Mouse (Mus musculus) liver, embryonic 18 days (tissue): ENCODE data around the gene Tbc1d7. TPM values are rescaled to one million over a fixed set of nuclear protein-coding genes. Genes with fewer than 3 reads are reported as not detected.

Experiments
- polyA plus RNA-seq: library from polyadenylated mRNA; depleted of rRNA; stranded (reverse); fragments of >200 nt; gene quantifications from 2 replicates; pipeline ENCODE4 v1.2.3, GENCODE M21; 2012; rRNA removed

Tbc1d7 gene
- 4.0 and 4.3 TPM in 2 replicates for polyA plus RNA-seq

DNA sequence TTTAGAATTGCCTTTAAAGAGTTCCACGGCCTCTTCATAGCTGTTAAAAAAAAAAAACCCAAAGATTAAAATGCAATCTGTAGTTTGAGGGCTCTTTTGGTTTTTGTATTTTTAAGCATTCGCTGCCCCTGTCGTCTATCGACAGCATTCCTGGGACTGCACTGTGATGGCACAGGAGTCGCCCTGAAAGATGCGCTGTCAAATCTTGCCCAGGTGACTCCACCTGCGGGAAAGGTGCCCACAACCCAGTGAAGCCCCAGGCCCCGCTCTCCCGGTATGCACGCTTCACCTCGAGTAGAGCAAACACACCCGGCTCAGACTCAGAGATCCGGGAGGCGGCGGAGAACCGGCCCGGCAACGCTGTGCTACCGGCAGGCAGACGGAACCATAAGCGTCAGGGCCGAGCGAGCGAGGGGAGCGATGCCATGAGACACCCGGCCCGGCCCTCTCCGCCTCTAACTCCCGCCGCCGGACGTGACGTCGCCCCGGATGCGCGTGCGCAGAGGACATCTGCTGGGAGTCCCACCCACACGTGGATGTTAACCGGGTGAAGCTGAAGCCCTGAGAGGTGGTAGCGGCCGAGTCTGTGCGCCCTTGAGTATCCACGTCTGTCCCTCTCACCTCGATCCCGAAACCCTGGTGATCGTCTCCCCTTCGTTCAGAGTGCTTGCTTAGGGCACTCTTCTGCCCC, at the start of gene Tbc1d7:
Gene Tbc1d7, minus strand, starts transcription at position 482 of the 691 bp plus-strand sequence.

Other genes starting within 250 kb of the Tbc1d7 start
- gene Gfod1, start 132.7 kb upstream of the Tbc1d7 start, polyA plus RNA-seq, result 1.00 and 1.7 TPM in 2 replicates
- gene Sirt5, start 194.0 kb upstream of the Tbc1d7 start, polyA plus RNA-seq, result 6.4 and 6.8 TPM in 2 replicates
- 55.1 and 60.3 TPM in 2 replicates for gene Nol7, start 226.9 kb upstream of the Tbc1d7 start, polyA plus RNA-seq